Mouse (Mus musculus) thymus, postnatal 0 days (tissue): Measurements from ENCODE around the gene Popdc3. TPM values are rescaled to one million over a fixed set of nuclear protein-coding genes. Genes with fewer than 3 reads are reported as not detected.
"Not testable (repeated sequence)": the region's sequence is repeated elsewhere in the genome, so short reads cannot be mapped to it uniquely, and the experiment has no call there.

ENCODE experiments used
- DNase-seq: peaks from one replicate; pipeline ENCODE4 v3.0.0-alpha.2; 2015; ENCODE audit warnings: low spot score
- polyA plus RNA-seq: library from polyadenylated mRNA; unstranded; fragments of >200 nt; fragmentation: Nextera tagmentation; extraction: Ambion mirVana; gene quantifications from 2 replicates; pipeline ENCODE4 v1.2.1, GENCODE M21; 2015

The Popdc3 gene
- polyA plus RNA-seq, 1 experiment from 2014 or later, result 0.17 TPM

- DNase-seq, result no peak
These were observed 133.7 kb downstream of the Popdc3 start for GRCm38 (mm10) chr10:45311624-45312023.

- no peak for DNase-seq
These were observed 137.0 kb downstream of the Popdc3 start for GRCm38 (mm10) chr10:45314865-45315264.

- no peak for DNase-seq
These were observed 141.0 kb downstream of the Popdc3 start for GRCm38 (mm10) chr10:45318922-45319321.

GRCm38 (mm10) chr10:45320296-45320695 is 142.4 kb downstream of the Popdc3 start:
- DNase-seq, result no peak

- DNase-seq, result no peak
These were observed 146.3 kb downstream of the Popdc3 start for GRCm38 (mm10) chr10:45324159-45324558.

- no peak for DNase-seq
These were observed 150.5 kb downstream of the Popdc3 start for GRCm38 (mm10) chr10:45328196-45329000.

GRCm38 (mm10) chr10:45334925-45335324 is 157.0 kb downstream of the Popdc3 start:
- no peak for DNase-seq

- DNase-seq, result no peak
These were observed 157.8 kb downstream of the Popdc3 start, which contains the start of gene Bves for GRCm38 (mm10) chr10:45335434-45336422. Gene Bves (plus strand): TSS chr10:45335772.

GRCm38 (mm10) chr10:45339106-45339505 is 161.2 kb downstream of the Popdc3 start:
- DNase-seq, result no peak

GRCm38 (mm10) chr10:45344381-45344780 is 166.5 kb downstream of the Popdc3 start:
- DNase-seq, result no peak

GRCm38 (mm10) chr10:45345217-45345616 is 167.3 kb downstream of the Popdc3 start:
- DNase-seq, result no peak

- DNase-seq, result not testable (repeated sequence)
These were observed 170.2 kb downstream of the Popdc3 start for GRCm38 (mm10) chr10:45348143-45348542.

GRCm38 (mm10) chr10:45356091-45356490 is 178.2 kb downstream of the Popdc3 start:
- no peak for DNase-seq

- DNase-seq, result no peak
These were observed 185.5 kb downstream of the Popdc3 start for GRCm38 (mm10) chr10:45363396-45363795.

- no peak for DNase-seq
These were observed 189.2 kb downstream of the Popdc3 start for GRCm38 (mm10) chr10:45366987-45367705.

Other genes starting within 250 kb of the Popdc3 start
- gene Prep, start 110.9 kb upstream of the Popdc3 start, polyA plus RNA-seq, result 18.1 and 18.7 TPM in 2 replicates
- 0.19 and 0.38 TPM in 2 replicates for gene Bves, start 157.7 kb downstream of the Popdc3 start, polyA plus RNA-seq